Mouse (Mus musculus): ENCODE measurements around the gene Lrrc61. TPM values are rescaled to one million over a fixed set of nuclear protein-coding genes. Genes with fewer than 3 reads are reported as not detected.
A peak's percentile ranks its signal among the peaks of the same experiment; 100 is the strongest.

Lrrc61 gene
- total RNA-seq, 2 experiments from 2014 or later = 14.0 to 15.0 TPM

DNA sequence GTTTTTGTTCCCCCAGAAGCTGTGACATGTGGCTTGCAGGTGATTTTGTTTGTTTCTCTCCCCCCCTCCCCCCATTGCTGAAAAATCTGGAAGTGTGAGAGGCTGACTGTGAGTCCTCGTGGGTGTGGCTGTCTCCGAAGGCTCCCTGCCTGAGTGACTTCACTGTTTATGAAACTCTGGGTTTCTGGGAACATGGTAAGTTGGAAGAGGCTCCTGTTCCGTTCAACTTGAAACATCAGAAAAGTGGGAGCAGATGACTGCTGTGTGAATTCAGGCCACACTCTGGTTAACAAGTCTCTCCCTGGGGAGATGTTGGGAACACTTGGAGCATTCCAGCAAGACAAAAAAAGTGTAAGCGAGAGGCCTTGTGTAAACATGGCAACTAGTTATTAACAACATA is 7.7 kb upstream of the Lrrc61 start:
- peak; percentile 45 for DNase-seq

DNA sequence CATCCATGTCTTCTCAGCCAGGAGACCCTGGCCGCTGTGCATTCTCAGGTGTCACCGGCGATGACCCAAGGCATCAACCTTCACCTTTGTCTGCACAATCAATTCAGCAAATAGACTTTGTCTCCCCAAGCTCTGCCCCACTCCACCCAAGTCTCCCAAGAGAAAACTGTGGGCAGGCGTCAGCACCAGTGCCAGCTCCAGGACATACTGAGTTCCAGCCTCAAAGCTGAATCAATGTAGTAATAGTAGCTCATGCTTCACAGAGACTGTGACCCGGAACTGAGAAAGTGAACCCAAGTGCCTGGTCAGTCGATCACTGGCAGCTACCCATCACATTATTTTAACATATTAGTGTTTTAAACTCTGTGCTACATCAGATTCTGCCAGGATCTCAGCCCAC is 6.3 kb upstream of the Lrrc61 start:
- DNase-seq = no peak

GRCm38 (mm10) chr6:48552918-48553317 is 1.7 kb upstream of the Lrrc61 start:
- no peak for DNase-seq

GRCm38 (mm10) chr6:48553819-48554218 is 777 bp upstream of the Lrrc61 start:
- DNase-seq = peak; percentile 75

DNA sequence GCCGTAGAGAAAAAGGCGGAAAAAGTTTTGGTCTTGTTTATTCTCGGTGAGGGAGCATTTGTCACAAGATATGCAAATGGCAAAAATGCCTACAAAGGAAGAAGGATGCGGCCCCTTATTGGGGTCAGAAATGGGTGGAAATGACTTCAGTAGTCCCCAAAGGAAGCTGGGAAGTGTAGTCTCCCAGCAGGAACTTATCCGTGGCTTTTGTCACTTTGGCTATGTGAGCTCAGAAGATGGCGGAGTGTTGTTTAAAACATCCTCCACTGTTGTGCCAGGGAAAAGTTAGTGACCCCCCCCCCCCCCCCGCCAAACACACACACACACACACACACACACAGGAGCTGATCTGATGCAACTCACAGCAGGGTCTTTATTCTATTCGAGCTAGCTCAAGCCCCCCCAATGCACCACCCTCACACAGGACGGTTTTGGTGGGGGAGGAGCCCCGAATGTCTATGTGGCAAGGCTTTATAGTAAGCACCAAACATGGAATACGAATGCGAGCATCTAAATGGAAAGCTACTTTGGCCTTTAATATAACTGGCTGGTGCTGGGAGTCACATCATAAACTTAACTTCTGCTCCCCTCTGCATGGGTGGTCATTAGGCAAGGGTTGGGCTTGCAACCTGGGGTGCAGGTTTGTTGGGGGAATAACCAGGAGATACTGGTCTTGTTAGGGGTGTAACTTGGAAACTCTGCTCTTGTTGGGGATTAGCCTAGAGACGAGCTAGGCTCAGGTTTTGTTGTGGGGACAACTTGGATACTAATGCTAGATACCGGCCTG is 701 bp downstream of the Lrrc61 start:
- DNase-seq = peak; percentile 55

- no peak for DNase-seq
Observed at GRCm38 (mm10) chr6:48555956-48556355, 1.4 kb downstream of the Lrrc61 start.

DNA sequence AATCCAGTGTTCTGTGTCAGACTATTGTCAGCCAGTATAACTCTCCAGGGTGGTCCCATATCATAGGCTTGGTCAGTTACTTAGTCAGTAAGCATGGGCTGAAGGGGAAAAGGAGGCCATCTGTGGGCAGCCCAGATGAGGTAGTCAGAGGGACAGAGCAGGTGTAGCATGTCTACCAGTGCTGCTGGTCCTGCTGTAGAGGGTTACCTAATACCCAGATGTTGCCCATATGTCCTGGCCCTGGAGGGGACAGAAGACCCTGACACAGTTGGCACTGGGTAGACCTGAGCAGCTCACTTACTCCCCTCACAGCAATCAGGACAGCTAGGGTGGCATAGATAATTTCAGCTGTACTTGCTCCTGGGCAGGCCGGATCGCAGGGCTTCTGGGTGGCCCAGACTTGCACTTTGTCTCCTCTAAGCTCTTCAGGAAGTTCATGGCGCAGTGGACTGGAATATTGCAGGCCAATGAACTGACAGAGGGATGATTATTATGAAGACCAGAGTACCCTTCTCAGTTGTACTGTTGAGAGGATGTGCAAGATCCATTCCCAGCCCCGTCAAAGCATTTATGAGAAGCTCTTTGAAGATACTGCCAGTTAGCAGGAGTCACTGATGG is 11.2 kb downstream of the Lrrc61 start:
- DNase-seq = no peak

DNA sequence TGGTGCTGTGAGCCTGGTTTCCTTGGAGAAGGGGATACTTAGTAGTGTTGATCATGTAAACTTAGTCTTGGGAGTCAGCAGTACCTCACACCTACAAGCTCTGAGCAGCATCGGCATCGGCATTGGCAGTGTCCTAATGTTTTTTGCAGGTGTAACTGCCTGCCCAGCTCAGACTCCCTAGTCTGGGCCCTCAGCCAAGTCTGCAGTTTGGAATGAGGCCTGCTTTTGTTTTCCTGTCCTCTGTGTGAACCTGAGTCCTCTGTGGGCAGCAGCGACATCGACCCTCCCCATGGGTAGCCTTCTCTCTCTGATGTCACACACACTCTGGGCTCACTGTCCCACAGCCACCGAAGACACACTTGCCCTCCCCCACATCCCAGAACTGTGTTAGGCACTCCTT is 11.7 kb downstream of the Lrrc61 start:
- DNase-seq = peak; percentile 64

DNA sequence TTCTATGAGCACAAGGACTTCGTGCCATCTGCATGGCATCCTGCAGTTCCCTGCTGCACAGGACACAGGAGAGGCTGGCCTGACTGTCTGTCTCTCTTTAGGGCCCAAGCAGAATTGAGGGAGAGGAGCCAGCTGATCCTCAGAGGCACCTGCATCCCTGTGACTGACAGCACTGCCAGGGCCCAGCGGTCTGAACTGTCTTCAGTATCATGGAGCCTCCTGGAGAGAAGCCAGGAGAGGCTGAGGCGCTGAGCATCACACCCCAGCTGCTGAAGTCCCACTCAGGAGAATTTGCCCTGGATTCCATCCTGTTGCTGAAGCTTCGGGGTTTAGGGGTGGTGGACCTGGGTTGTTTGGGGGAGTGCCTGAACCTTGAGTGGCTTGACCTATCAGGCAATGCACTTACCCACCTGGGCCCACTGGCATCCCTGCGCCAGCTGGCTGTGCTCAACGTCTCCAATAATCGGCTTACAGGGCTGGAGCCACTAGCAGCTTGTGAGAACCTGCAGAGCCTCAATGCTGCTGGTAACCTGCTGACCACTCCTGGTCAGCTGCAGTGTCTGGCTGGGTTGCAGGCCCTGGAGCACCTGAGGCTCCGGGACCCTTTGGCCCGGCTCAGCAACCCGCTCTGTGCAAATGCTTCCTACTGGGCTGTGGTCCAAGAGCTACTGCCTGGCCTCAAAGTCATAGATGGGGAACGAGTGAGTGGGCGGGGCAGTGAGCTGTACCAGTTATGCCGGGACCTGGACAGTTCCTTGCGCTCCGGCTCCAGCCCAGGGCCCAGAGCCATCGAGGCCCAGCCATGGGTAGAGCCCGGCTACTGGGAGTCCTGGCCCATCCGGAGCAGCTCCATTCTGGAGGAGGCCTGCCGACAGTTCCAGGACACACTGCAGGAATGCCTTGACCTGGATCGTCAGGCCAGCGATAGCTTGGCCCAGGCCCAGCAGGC is 13.7 kb downstream of the Lrrc61 start:
- DNase-seq = peak; percentile 53

DNA sequence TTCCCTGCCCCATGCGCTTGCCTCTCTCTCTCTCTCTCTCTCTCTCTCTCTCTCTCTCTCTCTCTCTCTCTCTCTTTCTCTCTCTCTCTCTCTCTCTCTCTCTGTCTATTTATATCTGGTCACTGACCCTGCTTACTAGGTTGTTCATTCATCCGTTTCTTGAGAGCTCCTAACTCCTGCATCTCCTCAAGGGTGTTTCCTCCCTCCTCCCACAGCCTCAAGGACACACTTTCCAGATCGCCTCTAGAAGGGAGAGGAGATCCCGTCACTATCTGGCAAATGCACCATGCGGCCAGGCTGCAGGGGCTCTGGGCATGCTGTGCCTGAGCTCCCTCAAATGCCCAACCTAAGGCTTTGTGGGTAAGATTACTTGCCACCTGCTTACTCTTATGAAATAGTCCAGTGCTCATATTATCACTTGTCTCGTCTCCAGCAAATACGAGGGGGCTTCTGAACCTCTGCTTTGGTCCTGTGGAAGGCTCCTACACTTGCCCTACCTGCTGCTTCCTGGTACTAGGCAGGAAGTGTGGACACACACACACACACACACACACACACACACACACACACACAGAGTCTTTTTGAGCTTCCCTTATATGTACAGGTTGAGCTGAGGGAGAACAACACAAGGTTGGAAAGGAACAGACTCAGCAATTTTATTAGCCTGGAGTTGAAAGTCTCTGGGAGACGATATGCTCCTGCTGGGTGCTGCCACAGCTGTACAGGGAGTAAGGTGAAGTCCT is 14.6 kb downstream of the Lrrc61 start:
- DNase-seq = no peak

DNA sequence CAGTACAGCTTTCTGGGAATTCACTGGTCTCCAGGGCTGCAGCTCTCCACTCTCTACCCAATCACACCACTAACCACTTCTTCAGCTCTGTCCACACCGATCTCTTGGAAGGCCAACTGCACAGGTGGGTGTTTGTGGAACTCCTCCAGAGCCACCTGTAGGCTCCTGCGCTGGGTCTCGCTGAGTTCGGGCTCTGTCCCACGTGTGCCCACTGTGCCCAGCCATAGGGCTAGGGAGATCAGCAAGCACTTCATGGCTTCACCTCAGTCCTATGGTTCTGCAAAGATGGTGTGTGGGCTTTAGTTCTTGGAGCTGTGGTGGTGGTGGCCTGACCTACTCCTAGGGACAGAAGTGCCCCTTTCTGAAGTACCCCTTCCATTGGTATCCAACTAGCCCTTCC is 17.4 kb downstream of the Lrrc61 start:
- no peak for DNase-seq

DNA sequence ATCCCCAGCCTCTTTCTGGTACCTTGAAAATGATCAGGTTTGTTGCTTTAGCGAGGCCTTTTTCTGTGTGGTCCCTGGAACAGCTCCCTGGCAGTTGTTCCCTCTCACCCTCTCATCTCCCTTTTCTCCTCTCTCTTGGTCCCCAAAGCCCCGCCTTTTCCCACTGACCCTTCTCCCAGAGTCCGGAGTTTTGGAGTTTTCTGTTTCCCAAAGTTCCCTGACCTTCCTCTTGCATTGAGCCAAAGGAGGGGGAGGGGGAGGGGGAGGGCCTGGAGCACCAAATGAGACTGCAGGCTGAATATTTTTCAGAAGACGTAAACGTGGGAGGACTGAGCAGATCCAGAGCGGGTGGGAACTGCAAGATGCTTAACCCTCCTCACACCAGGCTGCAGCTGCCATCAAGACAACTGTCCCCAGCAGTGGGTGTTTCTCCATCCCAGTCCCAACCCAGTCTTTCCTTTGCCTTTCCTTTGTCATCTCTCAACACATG is 18.0 kb downstream of the Lrrc61 start, which contains the start of gene Rarres2:
TSS of gene Rarres2 (minus strand) at position 218 of the 490 bp plus-strand sequence.
- DNase-seq = peak; percentile 78

DNA sequence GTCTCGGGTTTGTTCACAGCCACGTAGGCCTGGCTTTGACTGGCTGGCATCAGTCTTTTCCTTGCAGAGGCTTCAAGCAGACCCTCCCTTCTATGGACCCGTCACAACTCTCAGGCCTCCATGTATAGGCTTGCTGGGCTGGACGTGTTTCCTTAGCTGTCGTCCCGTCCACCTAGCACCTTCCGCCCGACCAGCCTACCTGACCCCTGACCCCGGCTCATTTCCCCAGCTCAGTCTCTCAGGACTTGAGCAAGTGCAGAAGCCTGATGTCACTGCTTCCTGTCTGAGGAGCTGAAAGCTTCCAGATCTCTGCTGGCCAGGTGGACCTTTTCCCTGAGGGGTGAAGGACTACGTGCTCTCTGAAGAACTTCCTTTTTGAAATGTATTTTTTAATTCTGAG is 18.7 kb downstream of the Lrrc61 start:
- no peak for DNase-seq

DNA sequence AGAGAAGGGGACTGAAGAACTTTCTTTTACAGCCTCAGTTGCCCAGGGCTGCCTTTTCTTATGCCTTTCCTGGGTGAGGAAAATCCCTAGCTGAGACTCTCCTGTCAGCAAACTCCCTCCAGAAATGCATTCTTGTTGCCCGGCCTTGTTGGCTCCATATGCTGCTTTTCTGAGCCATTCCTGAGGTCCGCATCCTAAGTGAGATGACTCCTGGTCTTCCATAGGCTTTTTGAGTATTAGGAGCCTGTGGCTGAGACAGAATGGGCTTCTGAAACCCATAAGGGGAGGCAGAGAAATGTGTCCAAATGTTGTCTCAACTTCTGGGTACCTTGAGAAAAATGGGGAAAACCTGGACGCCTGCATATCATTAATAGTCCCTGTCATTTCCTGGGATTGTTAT is 19.4 kb downstream of the Lrrc61 start:
- no peak for DNase-seq

GRCm38 (mm10) chr6:48578736-48579135 is 24.1 kb downstream of the Lrrc61 start:
- no peak for DNase-seq

DNA sequence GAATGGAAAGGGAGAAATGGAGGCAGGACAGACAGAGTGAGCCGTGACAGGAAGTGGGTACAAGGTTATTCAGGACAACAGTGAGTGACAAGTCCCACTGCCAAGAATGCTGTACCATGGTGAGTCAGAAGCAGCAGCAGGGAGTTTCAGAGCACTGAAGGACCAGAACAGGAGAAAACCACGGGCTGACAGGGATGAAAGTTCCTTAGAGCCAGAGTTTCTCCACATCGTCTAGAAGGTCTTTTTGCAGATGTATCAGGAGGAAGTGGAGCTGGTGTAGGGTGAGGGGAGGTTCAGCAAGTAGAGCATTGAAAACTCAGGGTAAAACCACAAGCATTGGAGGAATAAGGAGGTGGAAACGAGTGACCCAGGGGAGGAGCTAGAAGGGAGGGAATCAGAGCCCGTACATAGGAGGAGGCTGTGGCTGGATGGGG is 24.6 kb downstream of the Lrrc61 start:
- no peak for DNase-seq

- no peak for DNase-seq
Observed at GRCm38 (mm10) chr6:48581257-48581656, 26.7 kb downstream of the Lrrc61 start.

DNA sequence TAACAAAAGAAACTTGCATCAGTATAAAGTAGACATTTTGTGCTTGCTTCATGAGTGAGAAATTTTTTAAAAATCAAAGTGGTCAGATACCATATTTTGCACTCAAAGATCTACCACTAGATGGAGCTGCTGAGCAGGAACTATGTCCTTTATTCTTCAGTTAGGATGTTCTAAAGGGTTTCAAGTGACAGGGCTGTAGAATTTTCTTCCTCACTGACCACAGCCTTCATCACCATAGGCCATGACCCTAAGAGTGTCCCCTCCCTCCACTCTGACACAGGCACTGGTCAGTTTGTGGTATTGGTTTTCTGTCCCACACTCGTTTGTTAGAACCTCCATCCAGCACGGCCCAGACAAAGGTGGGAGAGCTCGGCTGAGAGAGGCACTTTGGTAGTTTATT is 27.4 kb downstream of the Lrrc61 start:
- DNase-seq = no peak

GRCm38 (mm10) chr6:48589194-48589750 is 34.7 kb downstream of the Lrrc61 start, which contains the start of gene Gm45021:
TSS of gene Gm45021 (plus strand) at chr6:48589610.
- DNase-seq = no peak

DNA sequence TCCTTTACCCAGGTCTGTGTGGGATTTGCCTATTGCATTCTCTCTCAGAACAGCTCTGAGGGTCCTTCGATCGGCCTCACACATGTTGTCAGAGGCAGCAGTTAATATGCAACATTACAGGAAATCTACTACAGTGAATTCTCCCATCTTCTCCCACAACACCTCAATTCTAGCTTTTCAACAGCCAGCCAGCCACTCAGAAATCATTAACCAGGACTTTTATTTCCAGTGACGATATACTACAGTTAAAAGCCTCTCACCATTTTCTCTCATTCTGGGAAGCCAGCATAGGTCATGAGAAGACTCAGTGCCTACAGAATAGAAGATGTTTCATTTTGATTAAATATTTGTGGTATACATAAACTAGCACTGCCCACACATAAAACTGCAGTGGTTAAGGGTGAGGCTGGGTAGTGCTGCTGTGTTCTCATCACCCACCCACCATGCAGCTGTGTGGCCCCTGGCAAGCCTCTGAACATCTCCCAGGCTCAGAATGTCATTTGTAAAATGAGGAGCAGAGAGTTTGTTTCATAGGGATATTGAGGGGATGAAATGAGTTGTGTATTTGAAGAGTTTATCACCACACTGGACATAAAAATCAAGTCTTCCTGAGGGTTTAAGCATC is 36.7 kb downstream of the Lrrc61 start:
- DNase-seq = no peak

DNA sequence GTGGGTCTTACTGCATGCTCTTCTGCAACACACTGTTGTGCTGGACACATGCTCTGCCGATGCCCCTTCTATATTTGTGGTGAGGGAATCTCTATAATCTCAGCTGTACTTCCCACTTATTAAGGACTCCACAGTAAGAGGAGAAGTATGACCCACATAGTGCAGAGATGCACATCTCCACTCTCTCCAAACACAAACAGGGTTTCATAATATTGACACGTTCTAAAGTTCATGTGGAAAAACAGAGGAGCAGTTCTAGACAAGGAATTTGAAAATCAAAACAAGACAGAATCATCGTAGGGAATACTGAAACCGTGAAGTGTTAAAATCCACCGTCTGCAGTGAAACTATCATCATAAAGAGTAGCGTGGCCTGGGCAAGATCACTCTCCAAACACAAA is 37.3 kb downstream of the Lrrc61 start:
- DNase-seq = no peak
